Mouse (Mus musculus) limb, embryonic 14.5 days (tissue): ENCODE results near the gene Cntn5. TPM values are rescaled to one million over a fixed set of nuclear protein-coding genes. Genes with fewer than 3 reads are reported as not detected.

ENCODE experiments used
- ATAC-seq: fragments of 200-750 bp; cut with Nextera tagmentation; 2 replicates; pipeline ENCODE4 v1.8.0; 2017; ENCODE audit warnings: low read depth, moderate number of reproducible peaks, moderate TSS enrichment; ENCODE audit not compliant: low FRiP score
- DNase-seq: peaks from one replicate; pipeline ENCODE4 v3.0.0-alpha.2; 2015; ENCODE audit warnings: low spot score
- H3K27ac ChIP-seq: fragments of 300-500 bp; sonication (generic); replicated peaks from 2 replicates; pipeline ENCODE4 v1.5.1; 2014; ENCODE audit warnings: low read depth, mild to moderate bottlenecking, low read length, moderate library complexity, mixed read lengths
- H3K27me3 ChIP-seq: fragments of 300-500 bp; sonication (generic); 2 replicates; pipeline ENCODE4 v1.6.1; 2014; ENCODE audit warnings: low read length, mixed read lengths; ENCODE audit not compliant: control insufficient read depth, insufficient read depth
- H3K36me3 ChIP-seq: fragments of 300-500 bp; sonication (generic); 2 replicates; pipeline ENCODE4 v1.6.1; 2014; ENCODE audit warnings: mild to moderate bottlenecking, low read length, moderate library complexity, mixed read lengths; ENCODE audit not compliant: control insufficient read depth, insufficient read depth
- H3K4me1 ChIP-seq: fragments of 300-500 bp; sonication (generic); 2 replicates; pipeline ENCODE4 v1.6.1; 2014; ENCODE audit warnings: antibody characterized with exemption, low read length, mixed read lengths; ENCODE audit not compliant: control insufficient read depth, insufficient read depth
- H3K4me2 ChIP-seq: fragments of 300-500 bp; sonication (generic); replicated peaks from 2 replicates; pipeline ENCODE4 v1.6.1; 2014; ENCODE audit warnings: low read depth, mild to moderate bottlenecking, low read length, moderate library complexity; ENCODE audit not compliant: severe bottlenecking
- H3K4me3 ChIP-seq: fragments of 300-500 bp; sonication (generic); replicated peaks from 2 replicates; pipeline ENCODE4 v1.5.1; 2014; ENCODE audit warnings: low read length
- H3K9ac ChIP-seq: fragments of 300-500 bp; sonication (generic); 2 replicates; pipeline ENCODE4 v1.6.1; 2014; ENCODE audit warnings: mild to moderate bottlenecking, low read depth, low read length, moderate library complexity; ENCODE audit not compliant: severe bottlenecking
- H3K9me3 ChIP-seq: fragments of 300-500 bp; sonication (generic); 2 replicates; pipeline ENCODE4 v1.6.1; 2016; ENCODE audit warnings: low read length; ENCODE audit not compliant: control insufficient read depth
- POLR2A ChIP-seq: fragments of 200-500 bp; IDR thresholded peaks from 2 replicates; pipeline ENCODE4 v1.8.0; 2012; ENCODE audit warnings: inconsistent platforms, mild to moderate bottlenecking, moderate library complexity, borderline replicate concordance; ENCODE audit not compliant: insufficient read depth, insufficient read length; ENCODE audit errors: extremely low read depth
- WGBS: fragments of 180-500 bp; shearing (Covaris S2); extraction: QIAGEN DNeasy Blood & Tissue Kit; methylation state at CpG from one replicate; pipeline ENCODE4 v1.1.7; 2014; 5-methylcytosine and 5-hydroxymethylcytosine counted together
- polyA plus RNA-seq, 2 experiments: library from polyadenylated mRNA; depleted of rRNA in 1 of 2; stranded (reverse) in 1 of 2; unstranded in 1 of 2; fragments of >200 nt; fragmentation: Nextera tagmentation in 1 of 2; extraction: Ambion mirVana in 1 of 2; gene quantifications; 2 replicates each; pipeline versions ENCODE4 v1.2.1 to v1.2.3; 2012 to 2014

Gene Cntn5
- polyA plus RNA-seq, 2 experiments, result 0.41 to 0.87 TPM

GRCm38 (mm10) chr9:10076282-10076681 is 828.3 kb downstream of the Cntn5 start:
- Histone ChIP-seq H3K9ac (no peak overlapping the region), H3K4me1 (no peaks in the 10 kb centered on the region), H3K36me3 (no peaks in the 10 kb centered on the region), H3K9me3 (no peaks in the 10 kb centered on the region), H3K4me2 (no peak overlapping the region), H3K27ac (no peak overlapping the region), H3K4me3 (no peak overlapping the region), H3K27me3 (no peaks in the 10 kb centered on the region)
- ATAC-seq (no peak), DNase-seq (no peak)
- TF ChIP-seq POLR2A, result no peak

GRCm38 (mm10) chr9:10073401-10073800 is 831.2 kb downstream of the Cntn5 start:
- no peak overlapping the region for H3K9ac ChIP-seq
- H3K27ac ChIP-seq, result no peak overlapping the region
- no peaks in the 10 kb centered on the region for H3K27me3 ChIP-seq
- no peaks in the 10 kb centered on the region for H3K9me3 ChIP-seq
- H3K36me3 ChIP-seq, result no peaks in the 10 kb centered on the region
- no peaks in the 10 kb centered on the region for H3K4me1 ChIP-seq
- ATAC-seq (no peak), DNase-seq (no peak)
- no peak overlapping the region for H3K4me2 ChIP-seq
- no peak for TF ChIP-seq POLR2A
- H3K4me3 ChIP-seq, result no peak overlapping the region
- WGBS, result 23% methylated on average over 4 of the region's 4 CpGs

- Histone ChIP-seq H3K9ac (no peak overlapping the region), H3K27me3 (no peaks in the 10 kb centered on the region), H3K4me2 (no peak overlapping the region), H3K9me3 (no peaks in the 10 kb centered on the region), H3K4me1 (no peaks in the 10 kb centered on the region), H3K36me3 (no peaks in the 10 kb centered on the region), H3K4me3 (no peak overlapping the region), H3K27ac (no peak overlapping the region)
- WGBS, result 45% methylated on average over 5 of the region's 5 CpGs
- no peak for DNase-seq
- no peak for ATAC-seq
- no peak for TF ChIP-seq POLR2A
These were observed 831.7 kb downstream of the Cntn5 start for GRCm38 (mm10) chr9:10072860-10073259.

GRCm38 (mm10) chr9:10071271-10071670 is 833.3 kb downstream of the Cntn5 start:
- 74% methylated on average over 2 of the region's 2 CpGs for WGBS
- TF ChIP-seq POLR2A, result no peak
- no peak for DNase-seq

GRCm38 (mm10) chr9:10044969-10045789 is 859.4 kb downstream of the Cntn5 start:
- Histone ChIP-seq H3K4me1 (no peaks in the 10 kb centered on the region), H3K27ac (no peak overlapping the region), H3K4me2 (no peak overlapping the region), H3K9me3 (no peaks in the 10 kb centered on the region), H3K9ac (no peak overlapping the region), H3K27me3 (no peaks in the 10 kb centered on the region), H3K4me3 (no peak overlapping the region), H3K36me3 (no peaks in the 10 kb centered on the region)
- no peak for ATAC-seq
- no peak for TF ChIP-seq POLR2A
- WGBS, result 76% methylated on average over 4 of the region's 4 CpGs
- no peak for DNase-seq

More at GRCm38 (mm10) chr9:10071271-10071670, 833.3 kb downstream of the Cntn5 start:
- no peaks in the 10 kb centered on the region for H3K36me3 ChIP-seq
- H3K4me2 ChIP-seq, result no peak overlapping the region
- no peaks in the 10 kb centered on the region for H3K9me3 ChIP-seq
- H3K4me1 ChIP-seq, result no peaks in the 10 kb centered on the region
- ATAC-seq, result no peak
- no peak overlapping the region for H3K4me3 ChIP-seq
- no peaks in the 10 kb centered on the region for H3K27me3 ChIP-seq
- H3K27ac ChIP-seq, result no peak overlapping the region
- no peak overlapping the region for H3K9ac ChIP-seq

- TF ChIP-seq POLR2A, result no peak
- no peak overlapping the region for H3K9ac ChIP-seq
- no peak for DNase-seq
- no peaks in the 10 kb centered on the region for H3K9me3 ChIP-seq
- 44% methylated on average over 3 of the region's 3 CpGs for WGBS
- ATAC-seq, result no peak
- H3K36me3 ChIP-seq, result no peaks in the 10 kb centered on the region
- no peaks in the 10 kb centered on the region for H3K4me1 ChIP-seq
- no peaks in the 10 kb centered on the region for H3K27me3 ChIP-seq
- no peak overlapping the region for H3K27ac ChIP-seq
- H3K4me3 ChIP-seq, result no peak overlapping the region
- no peak overlapping the region for H3K4me2 ChIP-seq
These were observed 861.6 kb downstream of the Cntn5 start for GRCm38 (mm10) chr9:10043001-10043400.
